Mouse (Mus musculus) adipocyte (in vitro differentiated cells): ENCODE data around the gene Cdkal1.

Experiments used
- DNase-seq: peaks from one replicate; pipeline ENCODE4 v3.0.0-alpha.2; 2016; ENCODE audit warnings: low spot score

Gene Cdkal1

DNA sequence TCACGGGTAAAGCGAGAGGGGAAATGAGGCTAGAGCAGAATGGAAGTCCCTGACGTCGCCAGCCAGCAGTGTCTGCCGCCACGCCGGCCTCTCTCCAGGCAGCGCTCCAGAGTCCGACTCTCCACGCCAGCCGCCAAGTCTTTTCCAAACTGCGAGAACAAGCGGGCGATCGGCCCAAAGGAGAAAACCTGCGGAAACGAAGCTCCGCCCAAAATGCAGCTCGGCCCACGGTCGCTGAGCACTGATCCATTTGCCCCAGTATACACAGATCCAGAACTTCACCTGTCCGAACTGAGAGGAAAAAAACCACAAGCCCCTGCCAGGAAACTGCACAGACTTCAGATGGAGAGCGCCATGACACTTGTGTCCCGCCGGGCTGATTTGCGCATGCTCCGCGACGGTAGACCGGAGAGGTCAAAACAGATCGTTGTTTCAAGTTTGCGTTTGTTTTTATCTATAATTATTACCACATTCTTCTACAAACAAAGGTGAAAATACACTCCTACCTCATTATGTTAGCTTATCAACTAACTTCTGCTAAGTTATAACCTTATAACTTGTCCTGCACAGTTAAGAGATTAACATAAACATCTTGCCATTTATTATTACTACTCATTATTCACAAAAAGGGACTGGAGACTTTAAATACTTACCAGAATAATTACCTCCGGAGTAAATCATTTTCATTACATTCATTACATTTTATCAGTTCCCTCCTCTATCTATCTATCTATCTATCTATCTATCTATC, at the start of gene Cdkal1:
Cdkal1 (minus strand) TSS at position 394 of the 751 bp plus-strand sequence.
- peak; percentile 88 for DNase-seq

DNA sequence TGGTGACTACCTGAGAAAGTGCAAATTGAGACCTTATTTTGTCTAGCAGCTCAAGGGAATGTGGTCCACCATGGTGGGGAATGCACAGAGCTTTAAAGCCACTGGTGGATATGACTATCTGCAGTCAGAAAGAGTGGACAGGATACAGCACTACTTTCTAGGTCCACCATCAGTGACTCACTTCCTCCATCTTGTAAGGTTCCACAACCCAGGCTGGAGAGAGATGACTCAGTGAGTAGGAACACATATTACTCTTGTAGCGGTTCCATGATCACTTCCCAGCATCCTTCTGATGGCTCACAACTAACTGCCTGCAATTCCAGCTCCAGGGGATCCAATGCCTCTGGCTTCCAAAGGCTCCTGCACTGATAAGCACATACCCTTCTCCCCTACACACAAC, 47.9 kb upstream of the Cdkal1 start:
- no peak for DNase-seq

DNA sequence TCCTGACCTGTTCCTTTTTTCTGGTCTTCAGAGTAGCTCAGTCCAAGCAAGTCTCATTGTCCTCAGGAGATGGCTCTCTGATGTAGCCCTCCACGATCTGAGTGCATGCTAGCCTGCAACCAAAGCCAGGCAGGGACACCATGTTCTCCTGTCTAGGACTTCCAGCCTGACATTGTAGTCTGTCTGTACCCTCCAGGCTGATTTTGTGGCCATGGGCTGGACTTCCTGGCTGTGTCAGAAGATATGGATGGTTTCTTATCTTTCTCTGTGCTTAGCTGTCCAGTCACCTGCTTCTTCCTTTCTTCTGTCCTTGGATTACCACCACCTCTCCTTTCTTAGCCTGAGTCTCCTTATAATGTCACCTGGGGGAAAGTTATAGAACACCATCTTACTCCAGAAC, 47.2 kb upstream of the Cdkal1 start:
- no peak for DNase-seq

DNA sequence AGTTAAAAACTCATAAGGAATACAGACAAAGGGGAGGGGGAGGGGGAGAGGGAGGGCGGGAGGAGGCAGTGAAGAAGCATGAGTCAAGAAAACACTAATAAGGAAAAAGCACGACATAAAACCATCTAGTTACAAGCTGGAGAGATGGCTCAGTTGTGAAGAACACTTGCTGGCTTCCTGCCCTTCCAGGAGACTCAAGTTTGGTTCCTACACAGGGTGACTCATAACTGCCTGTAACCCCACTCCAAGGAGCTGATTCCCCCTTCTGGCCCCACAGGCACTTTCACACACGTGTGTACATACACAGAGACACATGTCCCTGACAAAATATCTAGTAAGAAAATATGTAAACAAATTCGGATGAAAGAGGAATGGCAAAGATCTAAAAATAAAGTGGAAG, 46.2 kb upstream of the Cdkal1 start:
- no peak for DNase-seq

DNA sequence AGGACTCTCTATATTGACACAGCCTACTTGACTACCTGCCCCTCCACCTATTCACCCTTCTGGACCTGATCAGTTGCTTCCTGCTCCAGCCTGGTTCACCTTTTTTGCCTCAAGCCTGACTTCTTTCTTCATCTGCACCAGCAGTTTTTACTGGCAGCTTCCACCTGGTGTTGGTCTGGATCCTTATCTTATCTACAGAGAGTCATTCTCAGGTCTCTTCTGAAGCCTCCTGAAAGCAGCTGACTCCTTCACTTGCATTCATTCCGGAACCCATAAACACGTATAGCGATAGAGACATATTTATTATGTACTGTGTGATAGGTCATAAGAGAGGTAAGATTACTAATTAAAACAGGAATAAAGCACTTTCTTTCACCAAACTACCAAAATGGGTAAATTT, 11.3 kb upstream of the Cdkal1 start:
- no peak for DNase-seq

DNA sequence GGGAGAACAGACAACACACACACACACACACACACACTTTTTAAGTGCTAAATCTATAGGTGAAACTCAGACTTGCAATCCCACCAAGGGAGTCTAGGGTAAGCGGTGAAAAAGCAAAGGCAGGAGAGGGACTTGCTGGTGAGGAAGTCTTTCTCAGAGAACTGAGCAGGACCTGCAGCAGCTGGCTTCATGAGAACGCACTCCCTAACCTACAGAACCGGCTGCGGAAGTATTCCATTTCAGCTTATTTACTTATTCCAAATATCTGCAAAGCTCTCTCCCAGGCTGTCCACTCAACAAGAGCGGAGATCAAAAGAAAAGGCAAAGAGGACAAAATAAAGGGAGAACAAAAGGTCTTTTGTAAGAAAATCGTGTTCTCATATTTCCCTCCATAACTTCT, 8.9 kb upstream of the Cdkal1 start:
- no peak for DNase-seq

DNA sequence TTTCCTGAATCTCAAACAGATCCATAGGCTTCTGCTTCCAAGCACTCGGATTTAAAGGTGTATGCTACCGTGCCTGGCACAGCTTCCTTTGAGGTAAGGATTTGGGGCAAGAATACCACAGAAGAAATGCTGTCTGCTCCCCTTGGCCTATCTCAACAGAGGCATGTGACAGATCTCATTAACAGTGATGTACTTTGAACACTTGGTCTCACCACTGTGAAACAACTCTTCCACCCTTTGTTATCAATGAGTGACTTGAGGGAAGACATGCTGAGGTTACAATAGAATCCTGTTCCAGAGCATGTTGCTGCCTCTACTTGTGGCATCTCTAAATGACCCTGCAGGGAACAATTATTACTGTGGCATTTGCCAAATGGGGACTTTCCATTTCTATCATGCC, 4.6 kb upstream of the Cdkal1 start:
- no peak for DNase-seq

DNA sequence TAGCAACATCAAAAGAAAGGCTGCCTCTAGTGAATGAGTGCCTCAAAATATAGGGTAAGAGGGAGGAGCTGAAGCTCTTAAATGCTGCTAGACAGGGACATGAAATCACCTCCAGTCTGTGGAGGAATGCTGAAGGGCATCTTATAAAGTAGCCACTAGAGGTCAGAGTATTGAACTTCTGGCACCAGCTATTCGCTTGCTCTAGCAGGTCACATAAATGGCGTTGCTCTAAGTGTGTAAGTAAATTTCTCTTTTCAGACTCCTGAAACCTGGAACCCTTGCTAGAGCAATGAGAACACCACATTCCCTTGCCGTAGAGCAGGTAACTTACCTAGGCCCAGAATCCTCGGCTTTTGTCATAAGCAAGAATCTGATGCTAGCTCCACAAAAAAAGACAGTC, 2.0 kb upstream of the Cdkal1 start:
- DNase-seq = peak; percentile 67

DNA sequence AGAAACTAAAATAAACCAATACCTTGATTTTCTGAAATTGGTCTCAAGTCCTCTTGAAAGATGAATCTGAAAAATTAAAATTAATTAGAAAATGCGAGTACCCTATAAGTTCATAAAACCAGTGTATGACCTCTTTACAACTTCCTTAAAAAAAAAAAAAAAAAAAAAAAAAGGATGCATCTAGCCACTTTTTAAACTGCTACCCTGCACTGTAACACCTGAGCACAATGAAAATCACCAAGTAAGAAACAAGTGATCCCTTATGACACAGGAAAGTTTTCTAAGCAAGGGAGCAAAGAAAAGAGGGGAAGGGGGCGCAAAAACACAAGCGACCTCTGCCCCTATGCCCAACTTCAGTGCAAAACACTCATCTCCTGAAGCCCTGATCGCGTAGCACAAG, 598 bp downstream of the Cdkal1 start:
- DNase-seq = no peak

DNA sequence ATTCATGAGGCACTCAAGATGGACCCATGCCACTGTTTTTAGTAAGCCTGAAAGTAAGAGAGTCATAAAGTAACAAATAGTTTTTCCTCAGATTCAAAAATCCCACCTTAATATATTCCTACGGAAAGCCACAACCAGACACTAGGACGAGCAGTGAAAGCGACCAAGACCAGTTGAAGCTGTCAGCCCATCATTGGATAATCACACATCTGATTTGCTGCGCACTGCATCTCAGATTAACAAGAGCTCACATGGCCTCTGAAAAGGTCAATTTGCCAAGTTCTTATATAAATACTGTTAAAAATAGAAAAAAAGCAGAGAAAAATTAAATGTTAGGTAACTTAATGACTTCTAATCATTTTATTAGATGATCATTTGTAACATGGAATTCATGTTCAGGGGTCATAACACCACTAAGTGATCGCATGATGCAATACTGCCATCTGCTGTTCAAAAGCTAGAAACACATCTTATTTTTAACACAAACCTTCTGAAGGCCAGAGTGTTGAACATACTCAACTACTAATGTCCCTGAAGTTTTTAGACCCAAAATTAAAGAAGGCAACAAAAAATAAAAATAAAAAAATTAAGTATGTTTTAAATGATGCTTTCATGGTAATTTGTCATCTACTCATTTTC, 16.9 kb downstream of the Cdkal1 start:
- peak; percentile 67 for DNase-seq

DNA sequence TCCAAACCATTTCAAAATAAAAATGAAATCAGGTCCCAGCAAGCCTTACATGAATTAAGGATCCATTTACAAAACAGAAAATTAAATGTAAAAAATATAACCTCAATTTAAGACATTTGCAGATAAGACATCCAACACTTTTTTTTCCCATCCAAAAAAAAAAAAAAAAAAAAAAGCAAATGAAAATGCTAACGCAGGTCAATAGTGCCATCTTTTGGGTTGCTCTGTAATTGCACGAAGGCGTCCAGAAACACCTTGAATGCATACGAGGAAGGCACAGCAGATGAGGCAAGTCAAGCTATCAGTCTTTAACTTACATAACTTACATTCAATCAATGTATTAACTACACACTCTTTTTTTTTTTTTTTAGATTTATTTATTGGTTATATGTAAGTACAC, 20.3 kb downstream of the Cdkal1 start:
- DNase-seq = peak; percentile 68

DNA sequence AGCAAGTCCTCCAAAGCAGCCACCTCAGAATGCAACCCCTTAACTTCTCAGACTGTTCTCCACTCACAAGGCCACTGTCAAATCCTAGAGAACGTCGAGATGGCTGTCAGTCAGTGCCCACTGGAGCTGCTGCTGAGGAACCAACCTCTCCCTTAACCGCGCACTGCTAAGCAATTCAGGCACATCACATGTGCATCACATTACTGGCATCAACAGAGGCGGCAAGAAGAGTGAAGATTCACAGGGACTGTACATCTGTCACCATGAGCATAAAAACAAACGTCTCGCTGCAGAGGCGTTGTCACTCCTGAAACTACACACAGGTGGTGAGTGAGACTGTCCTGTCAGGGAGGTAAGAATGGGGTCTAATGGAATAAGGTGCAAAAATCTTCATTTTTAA, 21.7 kb downstream of the Cdkal1 start:
- no peak for DNase-seq

DNA sequence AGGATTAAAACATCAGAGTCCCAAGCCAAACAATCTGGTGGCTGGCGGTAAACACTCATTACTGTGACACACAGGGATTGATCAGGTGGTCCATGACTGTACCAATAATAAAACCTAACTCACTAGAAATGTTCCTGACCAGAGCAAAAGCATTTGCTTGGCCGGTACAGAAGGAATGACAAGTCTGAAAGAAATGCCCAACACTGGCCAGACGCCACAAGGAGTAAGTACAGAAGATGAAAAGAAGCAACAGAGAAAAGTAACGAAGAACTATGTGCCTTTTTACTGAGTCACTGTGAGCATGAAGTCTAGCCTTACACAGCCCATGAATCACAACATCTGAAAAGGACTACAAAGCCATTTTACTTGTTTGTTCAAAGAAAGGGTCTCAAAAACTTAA, 24.3 kb downstream of the Cdkal1 start:
- peak; percentile 33 for DNase-seq

DNA sequence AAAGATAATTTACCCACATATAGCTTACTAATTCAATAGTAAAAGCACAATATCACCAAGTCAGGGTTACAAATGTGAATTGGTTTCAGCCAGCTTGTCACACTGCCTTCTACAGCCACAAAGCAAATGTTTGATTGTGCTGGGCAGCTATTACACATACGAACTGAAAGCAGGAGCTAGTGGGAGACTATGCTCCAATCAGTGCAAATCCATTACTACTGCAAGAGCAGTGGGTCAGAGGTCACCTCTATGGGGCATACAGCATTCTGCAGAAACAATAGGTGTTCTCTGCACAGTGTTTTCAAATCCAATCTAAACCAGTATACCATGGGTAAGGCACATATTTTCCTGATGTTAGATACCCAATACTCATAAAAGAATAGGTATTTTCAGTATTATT, 27.4 kb downstream of the Cdkal1 start:
- DNase-seq = no peak

DNA sequence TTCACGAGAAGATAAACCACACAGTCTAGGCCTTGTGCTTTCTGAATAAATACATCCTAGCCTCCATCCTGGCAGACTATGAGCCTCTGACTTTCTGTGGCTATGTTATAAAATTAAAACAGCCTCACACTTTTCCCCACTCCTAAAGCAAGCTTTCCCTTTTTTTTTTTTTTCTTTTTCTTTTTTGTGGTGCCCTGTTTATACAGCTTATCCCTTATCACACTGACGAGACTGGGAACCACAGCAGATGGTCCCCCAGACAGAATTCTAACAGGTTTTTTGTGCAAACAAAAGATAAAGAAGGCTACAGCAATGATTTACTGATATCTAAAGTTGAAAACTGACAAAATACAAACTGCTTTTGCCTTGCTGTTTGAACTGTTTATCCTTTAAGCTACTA, 29.0 kb downstream of the Cdkal1 start:
- no peak for DNase-seq

DNA sequence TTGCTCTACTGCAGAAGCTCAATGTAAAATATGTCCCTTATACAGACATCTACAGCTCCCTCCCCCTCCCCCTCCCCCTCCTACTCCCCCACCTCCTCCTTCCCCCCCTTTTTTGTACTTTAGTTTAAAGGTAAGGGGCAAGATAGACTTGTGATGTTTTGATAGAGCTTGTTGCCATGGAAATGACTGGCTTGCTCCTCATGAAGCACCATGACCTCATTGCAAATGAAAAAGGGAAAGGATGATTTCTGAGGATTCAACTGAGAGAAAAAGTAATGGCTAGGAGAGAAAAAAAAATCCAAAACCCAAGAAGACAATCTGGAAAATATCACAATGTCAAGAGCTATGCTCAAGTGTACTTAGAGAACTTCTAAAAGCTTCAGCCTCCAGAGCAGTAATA, 29.4 kb downstream of the Cdkal1 start:
- no peak for DNase-seq

DNA sequence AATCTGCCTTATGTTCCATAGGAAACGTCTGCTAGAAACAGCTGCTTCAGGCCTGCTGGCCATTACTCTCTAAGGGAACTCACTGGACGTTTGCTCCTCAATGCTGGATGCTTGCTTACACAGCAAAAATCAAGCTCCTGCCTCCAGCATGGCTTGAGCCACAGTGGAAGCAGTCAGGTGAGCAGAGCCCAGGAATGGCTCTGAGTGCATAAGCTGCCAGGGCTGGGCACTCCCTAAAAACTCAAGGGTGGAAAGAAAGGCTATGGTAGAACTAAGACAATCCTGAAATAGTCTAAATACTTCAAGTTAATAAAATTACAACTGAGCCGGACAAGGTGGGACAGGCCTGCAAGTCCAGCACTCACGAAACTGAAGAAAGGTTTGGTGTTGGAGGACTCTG, 30.7 kb downstream of the Cdkal1 start:
- no peak for DNase-seq

DNA sequence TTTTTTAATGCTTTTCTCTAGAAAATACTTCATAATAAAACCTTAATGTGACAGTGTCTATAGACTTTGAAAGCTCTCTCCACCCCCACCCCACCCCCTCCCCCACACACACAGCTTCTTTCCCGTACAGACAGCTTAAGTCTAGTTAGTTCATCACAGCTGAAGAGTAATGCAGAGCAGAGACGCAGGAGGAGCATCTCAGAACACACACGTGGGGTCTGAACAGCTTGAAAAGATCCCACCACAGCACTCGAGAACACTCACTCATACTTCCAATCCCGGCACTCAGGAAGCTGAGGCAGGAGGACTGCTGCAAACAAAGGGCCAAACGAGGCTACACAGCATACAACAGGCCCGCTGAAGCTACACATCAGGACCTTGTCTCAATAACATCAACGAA, 31.1 kb downstream of the Cdkal1 start:
- no peak for DNase-seq

DNA sequence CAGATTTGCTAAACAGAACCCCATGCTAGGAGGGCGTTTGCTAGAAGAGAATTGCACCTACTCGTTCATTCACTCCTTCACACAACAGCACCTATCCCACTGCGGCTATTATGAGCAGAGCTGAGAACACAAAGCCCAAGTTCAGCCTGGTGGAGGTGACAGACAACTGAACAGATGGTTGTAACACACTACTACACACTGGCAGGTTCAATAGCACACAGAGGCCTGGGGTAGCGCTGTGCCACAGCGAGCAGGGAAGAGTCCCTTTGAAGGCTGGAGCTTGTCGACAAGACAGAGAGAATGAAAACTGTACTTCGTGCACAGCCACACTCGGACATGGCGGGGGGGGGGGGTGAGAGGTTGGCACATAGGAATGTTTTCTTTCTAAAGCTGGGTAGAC, 31.6 kb downstream of the Cdkal1 start:
- no peak for DNase-seq

DNA sequence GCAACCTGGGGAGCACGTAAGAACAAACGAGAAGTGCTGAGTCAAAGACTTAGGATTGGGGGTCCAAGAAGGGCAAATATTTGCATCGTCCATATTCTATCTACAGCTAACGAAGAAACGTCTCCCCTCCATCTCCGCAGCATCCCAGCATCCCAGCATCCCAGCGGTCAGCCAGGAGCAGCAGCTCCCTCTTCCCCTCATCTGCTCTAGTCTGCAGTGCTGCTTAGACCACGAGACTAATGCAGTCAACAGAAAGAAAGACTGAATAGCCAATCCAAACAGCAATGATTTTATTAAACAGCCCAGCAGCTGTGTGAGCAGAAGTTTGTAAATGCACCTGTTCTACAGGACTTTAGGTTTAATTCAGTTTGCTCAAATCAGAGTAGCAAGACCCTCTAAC, 32.0 kb downstream of the Cdkal1 start:
- DNase-seq = no peak

DNA sequence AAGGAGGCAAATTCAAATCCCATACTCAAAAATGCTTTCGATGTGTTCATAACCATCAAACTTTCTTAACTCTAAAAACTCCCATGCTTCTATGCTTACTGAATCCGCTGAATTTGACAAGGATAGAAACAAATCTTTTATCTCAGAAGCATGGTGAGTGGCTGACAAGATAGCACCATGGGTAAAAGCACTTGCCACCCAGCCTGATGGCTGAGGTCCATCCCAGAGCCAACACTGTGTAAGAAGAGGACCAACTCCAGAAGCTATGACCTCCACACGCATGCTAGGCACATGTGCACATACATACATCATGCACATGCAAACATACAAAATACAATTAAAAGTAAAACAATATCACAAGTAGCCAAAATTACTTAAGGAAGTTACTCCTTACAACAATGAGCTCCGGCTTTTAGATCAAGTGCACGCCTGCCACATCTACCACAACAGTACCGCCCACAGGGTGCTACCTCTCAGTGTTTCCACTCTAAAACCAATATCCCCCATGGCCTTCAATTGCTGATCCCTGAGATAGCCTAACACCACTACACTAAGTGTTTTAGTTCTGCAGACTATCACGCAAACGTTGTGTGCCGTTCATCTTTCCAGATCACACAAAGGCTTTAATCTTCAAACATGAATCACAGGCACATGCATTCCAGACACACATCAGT, 35.4 kb downstream of the Cdkal1 start:
- no peak for DNase-seq

DNA sequence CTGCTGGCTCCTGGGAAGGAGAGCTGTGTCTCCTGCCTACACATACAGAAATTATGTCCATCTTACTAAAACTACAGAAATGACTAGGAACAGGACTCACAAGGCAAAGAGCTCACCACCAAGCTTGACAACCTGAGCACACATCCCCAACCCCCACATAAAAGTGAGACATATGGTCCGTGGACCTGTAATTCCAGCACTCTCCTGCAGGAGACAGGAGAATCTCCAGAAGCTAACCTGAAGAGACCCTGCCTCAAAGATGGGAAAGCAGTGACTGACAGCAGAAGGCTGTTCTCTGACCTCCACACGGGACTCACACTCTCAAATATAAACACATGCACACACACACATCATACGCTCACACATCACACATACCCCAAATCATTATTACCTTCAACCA, 36.3 kb downstream of the Cdkal1 start:
- no peak for DNase-seq

DNA sequence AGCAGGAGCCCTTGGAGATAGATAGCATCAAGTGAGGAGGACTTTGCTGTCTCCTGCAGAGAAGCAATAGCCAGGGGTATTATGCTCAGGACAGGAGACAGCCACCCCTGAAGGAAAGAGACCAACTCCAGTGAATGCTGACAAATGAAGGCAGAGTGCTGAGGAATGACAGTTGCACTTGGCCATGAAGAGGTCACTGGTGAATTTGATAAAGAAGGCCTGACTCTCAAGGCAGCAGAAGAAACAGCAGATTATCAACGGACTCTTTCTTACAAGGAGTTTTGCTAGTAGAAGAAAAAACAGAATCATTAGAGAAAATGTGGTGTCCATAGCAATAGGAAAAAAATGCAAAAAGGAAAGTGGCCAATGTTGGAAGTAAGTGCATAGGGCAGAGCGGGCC, 37.2 kb downstream of the Cdkal1 start:
- DNase-seq = no peak

DNA sequence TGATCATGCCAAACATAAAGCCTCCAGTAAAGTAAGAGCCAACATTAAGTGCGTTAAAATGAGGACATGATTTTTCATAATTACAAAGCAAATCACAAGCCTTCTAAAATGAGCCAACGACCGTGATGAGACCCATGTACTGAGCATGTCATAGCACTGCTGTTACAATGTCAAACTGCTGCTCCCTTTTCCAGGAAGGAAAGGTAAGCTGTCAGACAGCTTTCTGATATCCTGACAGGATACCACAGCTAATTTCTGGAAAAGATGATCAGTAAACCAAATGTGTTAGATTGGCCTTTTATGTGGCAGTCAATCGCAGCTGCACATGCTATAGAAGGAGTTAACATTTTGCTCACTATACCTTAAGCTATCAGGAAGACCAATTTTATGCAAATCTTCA, 44.7 kb downstream of the Cdkal1 start:
- no peak for DNase-seq
